Mouse (Mus musculus): ENCODE results near the gene Fbxl17. TPM values are rescaled to one million over a fixed set of nuclear protein-coding genes. Genes with fewer than 3 reads are reported as not detected.

Fbxl17 gene
- total RNA-seq, 2 experiments from 2014 or later, result 26.8 to 27.0 TPM

GRCm38 (mm10) chr17:63167248-63167647 lies 332.6 kb downstream of the Fbxl17 start:
- DNase-seq, result no peak

GRCm38 (mm10) chr17:63166692-63167091 lies 333.1 kb downstream of the Fbxl17 start:
- DNase-seq, result no peak

DNA sequence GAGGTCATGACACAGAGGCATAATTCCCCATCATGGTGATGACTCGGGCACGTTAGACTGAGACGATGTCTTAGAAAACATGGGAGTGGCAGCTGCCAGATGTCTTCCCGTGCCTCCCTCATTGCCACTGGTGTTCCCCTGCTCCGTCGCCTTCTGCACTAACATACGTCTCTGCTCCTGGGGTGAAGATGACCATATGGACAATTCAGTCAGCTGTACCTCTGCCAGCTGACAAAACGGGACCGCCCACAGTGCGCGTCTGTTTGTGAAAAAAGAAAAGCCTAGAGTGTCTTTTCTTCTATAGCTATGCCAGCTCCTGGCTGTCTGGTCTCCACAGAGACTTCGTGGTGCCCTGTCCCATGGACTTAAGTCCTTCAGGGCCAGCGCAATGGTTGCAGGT lies 334.0 kb downstream of the Fbxl17 start:
- no peak for DNase-seq

DNA sequence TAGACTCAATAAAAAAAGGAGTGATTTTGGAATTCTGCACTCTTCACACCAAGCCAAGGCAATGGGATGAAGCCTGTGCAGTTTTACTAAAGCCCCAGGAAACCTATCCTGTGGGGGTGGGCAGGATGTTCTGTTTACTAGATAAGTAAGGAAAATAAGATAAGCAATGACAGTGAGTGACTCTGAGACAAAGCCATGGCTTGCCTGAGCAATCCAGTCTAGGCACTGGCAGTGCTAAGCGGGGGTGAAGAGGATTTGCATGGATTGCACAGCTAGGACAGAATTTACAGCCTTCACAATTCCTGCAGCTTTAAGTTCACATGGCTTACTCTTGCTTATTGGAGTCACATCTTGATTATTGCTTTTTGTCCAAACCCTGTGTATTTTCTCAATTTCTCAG lies 335.5 kb downstream of the Fbxl17 start:
- DNase-seq, result no peak

GRCm38 (mm10) chr17:63161953-63162352 lies 337.9 kb downstream of the Fbxl17 start:
- no peak for DNase-seq

DNA sequence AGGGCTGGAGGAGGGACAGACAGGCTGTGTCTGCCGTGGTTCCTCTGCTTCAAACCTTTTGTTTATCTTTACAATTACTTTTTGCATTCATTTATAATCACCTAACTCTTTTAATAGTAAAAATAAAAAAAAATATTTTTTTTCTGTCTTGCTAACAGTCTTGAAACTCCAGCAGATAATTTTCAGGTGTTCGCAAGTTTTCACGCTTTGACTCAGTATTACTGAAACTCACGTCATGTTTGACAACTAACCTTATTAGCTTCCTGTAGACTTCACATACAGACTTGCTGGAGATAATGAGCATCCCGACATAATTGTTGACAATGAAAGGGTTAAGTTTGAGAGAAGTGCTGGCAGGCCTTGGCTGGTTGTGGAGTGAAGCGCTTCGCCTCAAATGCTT lies 340.6 kb downstream of the Fbxl17 start:
- DNase-seq, result no peak

- DNase-seq, result peak in 1 of 2 experiments; percentile 13
Observed at GRCm38 (mm10) chr17:63158436-63158835, 341.4 kb downstream of the Fbxl17 start.

DNA sequence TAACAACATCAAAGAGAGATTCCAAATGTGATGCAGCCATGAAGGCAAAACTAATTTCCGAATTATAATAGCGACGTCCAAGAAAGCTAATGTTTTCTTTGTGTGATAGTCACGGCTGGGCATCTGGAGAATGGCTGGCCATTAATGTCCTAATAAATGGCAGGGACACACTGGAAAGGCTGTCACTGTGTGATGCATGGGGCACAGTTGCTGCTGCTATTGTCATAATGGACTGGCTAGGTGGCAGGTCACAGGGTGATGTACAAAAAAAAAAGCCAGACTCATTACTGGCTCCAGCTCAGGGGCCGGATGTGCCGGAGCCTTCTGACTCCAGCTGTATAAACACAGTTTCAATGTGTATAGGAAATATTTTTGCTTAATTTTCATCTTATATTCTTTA lies 341.9 kb downstream of the Fbxl17 start:
- no peak for DNase-seq

DNA sequence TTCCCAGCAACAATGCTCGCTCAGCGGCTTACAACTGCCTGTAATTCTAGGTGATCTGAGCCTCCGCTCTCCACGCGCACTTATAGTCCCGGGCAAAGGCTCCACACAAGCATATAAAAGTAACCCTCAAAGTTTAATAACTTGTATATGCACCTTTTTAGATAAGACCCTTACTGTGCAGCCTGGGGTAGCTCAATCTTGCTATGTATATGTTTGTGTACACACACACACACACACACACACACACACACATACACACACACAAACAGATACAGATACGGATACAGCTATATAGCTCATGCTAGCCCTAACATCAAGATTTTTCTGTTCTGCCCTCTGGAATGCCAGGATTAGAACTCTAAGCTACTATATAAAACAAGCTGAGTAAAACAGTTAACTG lies 342.8 kb downstream of the Fbxl17 start:
- no peak for DNase-seq

- DNase-seq, result no peak
Observed at GRCm38 (mm10) chr17:63146514-63146913, 353.3 kb downstream of the Fbxl17 start.

DNA sequence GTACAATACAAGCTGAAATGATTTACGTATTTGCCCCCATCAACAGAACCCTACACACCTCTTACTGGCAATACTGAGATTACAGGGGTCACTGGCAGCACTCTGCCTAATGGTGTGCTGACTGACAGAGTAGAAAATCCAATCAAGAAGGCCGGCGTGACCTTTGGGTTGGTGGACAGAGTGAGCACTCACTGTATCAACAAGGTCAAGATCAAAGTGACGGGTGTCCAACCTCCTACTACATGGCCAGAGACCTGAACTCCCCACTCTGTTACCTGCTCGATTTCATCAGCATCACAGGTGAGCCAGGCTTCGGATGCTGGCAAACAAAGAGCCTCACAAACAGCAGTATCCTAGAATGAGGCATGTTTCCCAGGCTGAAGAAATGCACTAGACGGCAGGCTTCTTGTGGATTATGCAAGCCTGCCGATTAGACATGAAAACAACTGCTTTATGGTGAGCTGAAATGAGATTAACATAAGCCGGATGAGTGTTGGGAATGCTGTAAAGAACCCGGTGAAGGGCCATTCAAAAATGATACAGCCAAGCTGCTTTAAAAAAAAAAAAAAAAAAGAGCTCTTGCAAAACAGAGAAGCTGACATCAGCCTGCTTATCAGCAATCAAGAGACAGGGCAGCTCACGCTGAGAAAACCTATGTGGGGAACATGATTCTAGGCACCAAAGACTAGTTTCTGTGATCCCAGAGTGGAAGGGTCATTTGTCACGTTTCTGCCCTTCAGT lies 353.9 kb downstream of the Fbxl17 start:
- DNase-seq, result no peak

DNA sequence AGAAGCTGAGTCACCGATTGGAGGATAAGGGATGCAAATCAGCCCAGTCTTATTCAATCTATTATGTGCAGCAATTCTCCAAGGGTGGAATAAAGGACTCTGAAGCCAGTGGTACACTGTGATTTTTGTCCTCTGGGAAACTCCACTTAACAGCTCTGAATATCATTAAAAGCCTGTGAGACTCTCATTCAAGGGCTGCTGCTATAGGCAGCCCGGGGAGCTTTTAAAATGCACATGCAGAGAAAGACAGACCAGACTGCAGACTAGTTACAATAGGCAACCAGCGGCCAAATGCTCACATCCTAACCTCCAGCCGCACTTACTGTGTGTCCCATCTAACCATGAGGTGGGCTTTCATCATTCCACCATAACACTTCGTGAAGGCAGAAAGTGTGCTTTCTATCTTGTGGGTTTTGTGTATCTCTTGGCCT lies 354.5 kb downstream of the Fbxl17 start:
- DNase-seq, result no peak

GRCm38 (mm10) chr17:63143825-63144224 lies 356.0 kb downstream of the Fbxl17 start:
- no peak for DNase-seq

DNA sequence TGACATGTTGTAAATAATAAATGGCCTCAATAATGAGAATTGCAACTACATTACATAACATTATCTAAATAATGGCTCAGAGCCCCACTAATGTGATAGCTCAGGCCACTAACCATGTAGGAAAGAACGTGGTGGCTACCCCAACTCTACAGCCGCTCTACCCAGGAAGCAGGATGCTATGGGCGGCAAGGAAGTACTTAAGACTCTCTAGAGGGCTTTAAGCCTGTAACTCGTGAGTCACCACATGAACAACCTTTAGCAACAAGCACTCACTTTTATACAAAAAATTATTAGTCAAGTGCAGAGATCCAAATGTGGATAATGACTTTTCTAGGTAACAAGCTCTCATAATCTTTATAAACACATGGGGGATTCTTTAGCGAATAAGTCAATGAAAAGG lies 365.0 kb downstream of the Fbxl17 start:
- no peak for DNase-seq

DNA sequence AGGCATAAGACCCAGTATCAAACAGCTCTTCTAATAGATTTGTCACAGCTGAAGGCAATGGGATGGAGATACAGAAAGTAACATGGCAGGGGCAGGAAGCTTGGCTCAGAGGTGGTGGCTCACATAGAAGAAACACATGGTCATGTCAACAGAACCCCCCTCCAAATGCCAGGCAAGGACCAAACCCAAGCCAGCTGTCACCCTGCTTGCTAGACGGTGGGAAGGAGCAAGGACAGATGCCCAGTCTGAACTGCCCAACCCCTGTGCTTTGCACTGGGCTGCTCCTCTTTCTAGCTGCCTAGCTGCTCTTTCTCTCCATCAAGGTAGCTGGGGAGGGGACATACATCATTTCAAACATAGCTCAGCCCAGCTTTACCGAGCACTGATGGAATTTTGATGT lies 377.4 kb downstream of the Fbxl17 start:
- DNase-seq, result no peak

- peak in 1 of 2 experiments; percentile 7 for DNase-seq
Observed at GRCm38 (mm10) chr17:63119701-63120100, 380.1 kb downstream of the Fbxl17 start.

GRCm38 (mm10) chr17:63119077-63119476 lies 380.7 kb downstream of the Fbxl17 start:
- no peak for DNase-seq

DNA sequence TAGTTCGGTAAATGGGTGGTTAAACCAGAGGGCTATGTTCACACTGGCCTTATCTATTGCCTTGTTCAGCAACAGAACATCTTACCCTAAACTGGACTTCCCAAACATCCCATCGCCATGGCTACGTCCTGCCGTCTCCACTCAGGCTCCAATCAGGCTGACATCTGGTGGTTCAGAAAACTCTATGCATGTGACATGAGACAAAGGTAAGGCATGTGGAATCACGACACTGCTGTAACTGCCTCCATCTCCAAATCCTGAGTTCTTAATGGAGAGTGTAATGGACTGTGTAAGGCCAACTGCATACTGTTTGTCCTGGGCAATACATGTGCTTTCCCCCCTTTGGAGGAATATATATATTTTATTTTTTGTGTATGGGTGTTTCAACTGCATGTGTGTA lies 382.7 kb downstream of the Fbxl17 start:
- DNase-seq, result no peak

GRCm38 (mm10) chr17:63114399-63115085 lies 385.3 kb downstream of the Fbxl17 start:
- DNase-seq, result no peak

DNA sequence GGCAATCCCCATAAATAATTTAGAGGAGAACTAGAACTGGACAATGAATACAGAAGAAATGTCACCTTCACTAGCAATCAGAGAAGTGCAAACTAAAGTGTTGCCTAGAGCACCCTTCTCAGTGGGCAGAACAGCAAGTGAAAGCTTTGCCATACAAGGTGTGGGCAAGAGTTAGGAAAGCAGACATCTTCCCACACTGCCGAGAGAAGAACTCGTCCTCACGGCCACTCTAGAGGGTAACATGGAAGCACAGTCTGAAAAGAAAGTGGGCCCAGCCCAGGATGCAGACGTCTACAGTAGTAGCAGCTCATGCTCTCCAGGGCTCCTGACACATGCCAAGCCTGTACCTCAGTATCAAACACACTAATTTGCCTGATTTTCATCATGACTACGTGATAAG lies 387.0 kb downstream of the Fbxl17 start:
- no peak for DNase-seq

DNA sequence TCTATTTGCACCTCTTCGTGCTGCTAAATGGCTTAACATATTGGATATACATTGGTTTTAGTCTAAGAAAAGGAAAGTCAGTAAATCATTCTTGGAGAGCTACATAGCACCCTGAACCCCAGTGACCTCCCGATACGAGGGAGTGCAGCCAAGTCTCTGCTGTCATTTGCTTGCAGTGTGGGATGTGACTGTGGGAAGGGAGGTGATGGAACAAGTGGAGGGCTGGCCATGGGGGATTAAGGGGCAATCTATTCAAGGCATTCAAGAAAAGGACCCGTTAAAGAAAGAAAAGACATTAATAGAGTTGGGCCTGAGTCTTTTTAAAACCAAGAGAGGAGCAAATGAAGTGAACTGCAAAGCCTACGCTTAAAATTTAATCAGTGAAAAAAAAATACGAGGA lies 388.8 kb downstream of the Fbxl17 start:
- no peak for DNase-seq

- DNase-seq, result no peak
Observed at GRCm38 (mm10) chr17:63110211-63110755, 389.5 kb downstream of the Fbxl17 start.

DNA sequence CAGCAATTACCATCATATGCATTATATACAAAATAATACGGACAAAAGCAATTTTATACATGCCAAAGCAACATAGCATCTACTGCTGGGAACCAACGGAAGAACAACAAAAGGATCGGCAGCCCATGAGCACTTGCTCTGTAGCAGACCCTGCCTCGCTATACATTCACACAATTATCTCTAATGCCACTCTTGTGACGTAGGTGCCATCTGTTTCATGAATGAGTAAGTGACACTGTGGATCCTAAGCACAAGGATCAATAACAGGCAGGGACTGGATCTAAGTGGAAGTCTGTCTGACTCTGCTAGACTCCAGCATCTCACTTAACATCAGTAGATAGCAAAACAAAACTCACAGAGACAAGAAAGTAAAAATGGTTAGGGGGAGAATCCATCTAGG lies 391.8 kb downstream of the Fbxl17 start:
- DNase-seq, result no peak

DNA sequence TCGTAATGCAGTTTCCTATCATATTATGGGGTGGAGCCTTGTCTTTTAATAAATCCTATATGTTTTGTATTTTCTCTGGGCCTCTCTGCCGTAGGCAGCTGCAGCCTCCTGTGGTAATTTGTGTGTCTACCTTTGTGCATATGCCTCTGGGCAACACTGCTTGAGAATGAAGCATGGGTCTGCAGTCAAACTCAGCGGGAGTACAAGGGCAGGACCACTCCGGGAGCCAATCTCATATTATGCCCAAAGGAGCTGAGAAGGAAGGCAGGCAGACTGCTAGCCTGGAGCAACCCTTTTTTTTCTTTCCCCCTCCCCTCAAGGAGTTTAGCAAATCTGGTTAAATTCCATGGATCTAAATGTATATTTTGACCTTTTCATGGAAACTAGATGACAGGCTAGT lies 392.3 kb downstream of the Fbxl17 start:
- no peak for DNase-seq
